Mouse (Mus musculus): Measurements from ENCODE around the gene Ipo9. TPM values are rescaled to one million over a fixed set of nuclear protein-coding genes. Genes with fewer than 3 reads are reported as not detected.
A peak's percentile ranks its signal among the peaks of the same experiment; 100 is the strongest.

The Ipo9 gene
- polyA plus RNA-seq, 1 experiment from 2014 or later, result 24.7 TPM

DNA sequence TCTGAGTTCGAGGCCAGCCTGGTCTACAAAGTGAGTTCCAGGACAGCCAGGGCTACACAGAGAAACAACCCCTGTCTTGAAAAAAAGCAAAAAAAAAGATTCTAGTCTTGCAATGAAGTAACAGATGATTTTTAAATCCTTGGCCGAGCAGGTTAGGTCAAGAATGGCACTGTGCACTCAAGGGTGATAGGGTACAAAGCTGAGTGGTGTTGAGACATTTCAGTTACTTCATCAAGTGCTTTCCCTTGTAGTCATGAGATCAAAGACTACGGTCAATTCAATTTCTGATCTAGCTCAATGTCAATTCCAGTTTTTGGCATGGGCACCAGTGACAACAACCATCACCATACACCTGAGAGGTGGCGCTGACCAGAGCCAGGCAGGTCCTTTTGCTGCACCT is 21.3 kb downstream of the Ipo9 start:
- Histone ChIP-seq H3K36me3 (ENCODE audit: control insufficient read depth, insufficient read depth, low read length) (peaks cover 16% of the 10 kb centered on the region), H3K27ac (replicated peaks) (no peak overlapping the region), H3K9ac (ENCODE audit: low read length) (no peak overlapping the region), H3K4me3 (ENCODE audit: low read depth, low read length) (no peak overlapping the region), H3K9me3 (ENCODE audit: control insufficient read depth, low read length) (no peaks in the 10 kb centered on the region), H3K4me1 (replicated peaks; ENCODE audit: control insufficient read depth, insufficient read depth) (no peaks in the 10 kb centered on the region), H3K27me3 (ENCODE audit: control insufficient read depth, insufficient read depth, low read length) (no peaks in the 10 kb centered on the region), H3K4me2 (replicated peaks; ENCODE audit: low read depth) (no peak overlapping the region)
- 97% methylated on average over 4 of the region's 4 CpGs for WGBS
- TF ChIP-seq CTCF (IDR thresholded peaks at IDR 0.05; ENCODE audit: low read depth) (no peak), EP300 (optimal IDR thresholded peaks at IDR 0.05) (no peak)
- no peak for ATAC-seq (ENCODE audit: low FRiP score, low TSS enrichment)
- DNase-seq (ENCODE audit: low spot score), result no peak

DNA sequence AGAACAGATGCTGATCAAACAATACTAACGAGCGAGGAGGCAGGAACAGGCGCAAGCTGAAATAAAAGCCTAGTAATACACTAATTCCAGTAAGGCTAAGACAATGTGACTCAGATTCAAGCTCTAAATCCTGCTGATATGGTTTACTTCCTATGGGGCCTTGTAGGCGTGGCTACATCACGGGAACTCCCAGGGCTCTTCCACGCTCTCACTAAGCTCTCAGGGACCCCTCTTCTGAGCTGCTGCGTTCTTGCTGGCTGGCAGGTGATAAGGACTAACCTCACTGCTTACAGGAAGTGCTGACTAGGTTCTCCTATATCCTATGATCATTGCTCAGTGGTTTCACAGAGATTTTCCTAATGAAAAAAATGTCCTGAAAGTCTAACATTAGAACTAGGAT is 24.9 kb downstream of the Ipo9 start:
- no peaks in the 10 kb centered on the region for H3K27me3 ChIP-seq (ENCODE audit: control insufficient read depth, insufficient read depth, low read length)
- H3K27ac ChIP-seq (replicated peaks), result no peak overlapping the region
- H3K4me2 ChIP-seq (replicated peaks; ENCODE audit: low read depth), result no peak overlapping the region
- H3K4me3 ChIP-seq (ENCODE audit: low read depth, low read length), result no peak overlapping the region
- no peaks in the 10 kb centered on the region for H3K4me1 ChIP-seq (replicated peaks; ENCODE audit: control insufficient read depth, insufficient read depth)
- ATAC-seq (ENCODE audit: low FRiP score, low TSS enrichment) (no peak), DNase-seq (ENCODE audit: low spot score) (no peak)
- WGBS, result 84% methylated on average over 7 of the region's 7 CpGs
- TF ChIP-seq EP300 (optimal IDR thresholded peaks at IDR 0.05) (no peak), CTCF (IDR thresholded peaks at IDR 0.05; ENCODE audit: low read depth) (no peak)
- no peak overlapping the region for H3K9ac ChIP-seq (ENCODE audit: low read length)
- peaks cover 22% of the 10 kb centered on the region for H3K36me3 ChIP-seq (ENCODE audit: control insufficient read depth, insufficient read depth, low read length)
- no peaks in the 10 kb centered on the region for H3K9me3 ChIP-seq (ENCODE audit: control insufficient read depth, low read length)

DNA sequence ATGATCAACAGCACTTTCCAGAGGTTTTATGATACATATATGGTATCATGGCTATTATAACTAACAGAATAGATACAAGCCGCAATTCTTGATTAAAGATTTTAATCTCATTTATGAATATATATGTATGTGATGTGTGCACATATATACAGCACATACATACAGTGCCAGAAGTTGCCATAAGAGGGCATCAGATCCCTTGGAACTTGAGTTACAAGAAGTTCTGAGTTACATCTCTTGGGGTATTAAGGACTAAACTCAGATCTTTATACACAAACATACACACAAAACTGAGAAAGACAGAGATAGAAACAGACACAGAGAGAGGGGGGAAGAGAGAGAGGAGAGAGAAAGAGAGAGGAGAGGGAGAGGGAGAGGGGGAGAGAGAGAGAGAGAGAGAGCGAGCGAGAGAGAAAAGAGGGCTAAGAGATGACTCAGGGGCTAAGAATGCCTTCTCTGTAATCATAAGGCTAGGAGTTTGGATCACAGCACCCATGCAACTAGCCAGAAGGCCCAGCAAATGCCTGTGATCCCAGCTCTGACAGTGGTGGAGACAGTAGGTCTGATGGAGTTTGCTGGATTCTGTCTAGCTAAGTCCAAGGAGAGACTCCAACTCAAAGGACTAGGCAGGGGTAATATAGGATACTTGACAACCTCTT is 28.7 kb downstream of the Ipo9 start:
- Histone ChIP-seq H3K4me1 (replicated peaks; ENCODE audit: control insufficient read depth, insufficient read depth) (no peaks in the 10 kb centered on the region), H3K36me3 (ENCODE audit: control insufficient read depth, insufficient read depth, low read length) (peaks cover 19% of the 10 kb centered on the region), H3K4me3 (ENCODE audit: low read depth, low read length) (no peak overlapping the region), H3K27me3 (ENCODE audit: control insufficient read depth, insufficient read depth, low read length) (no peaks in the 10 kb centered on the region), H3K4me2 (replicated peaks; ENCODE audit: low read depth) (no peak overlapping the region), H3K27ac (replicated peaks) (no peak overlapping the region), H3K9me3 (ENCODE audit: control insufficient read depth, low read length) (no peaks in the 10 kb centered on the region), H3K9ac (ENCODE audit: low read length) (no peak overlapping the region)
- TF ChIP-seq CTCF (IDR thresholded peaks at IDR 0.05; ENCODE audit: low read depth), result peak; percentile 55
- TF ChIP-seq EP300 (optimal IDR thresholded peaks at IDR 0.05), result no peak
- WGBS, result 82% methylated on average over 3 of the region's 3 CpGs
- DNase-seq (ENCODE audit: low spot score) (no peak), ATAC-seq (ENCODE audit: low FRiP score, low TSS enrichment) (no peak)

DNA sequence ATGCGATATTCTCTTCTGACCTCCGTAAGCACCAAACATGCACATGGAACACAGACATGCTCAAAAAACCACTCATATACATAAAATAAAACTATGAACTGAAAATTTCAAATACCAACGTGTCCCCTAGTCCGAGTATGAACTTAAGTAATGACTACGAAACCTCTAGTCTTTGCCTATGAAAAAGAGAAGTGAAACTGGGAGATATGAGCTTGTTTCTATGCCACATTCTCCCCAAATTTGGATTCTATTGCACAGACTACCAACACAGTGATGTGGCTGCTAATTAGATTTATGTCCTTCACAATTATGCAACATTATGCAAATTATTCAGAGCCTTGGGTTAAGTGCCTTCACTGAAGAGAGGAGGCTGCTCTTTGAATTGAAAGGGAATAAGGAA is 30.8 kb downstream of the Ipo9 start:
- Histone ChIP-seq H3K4me2 (replicated peaks; ENCODE audit: low read depth) (no peak overlapping the region), H3K9me3 (ENCODE audit: control insufficient read depth, low read length) (no peaks in the 10 kb centered on the region), H3K4me3 (ENCODE audit: low read depth, low read length) (no peak overlapping the region), H3K27ac (replicated peaks) (0 out of 2 replicates have a peak overlapping the region, but pooled peaks have one; percentile 30), H3K9ac (ENCODE audit: low read length) (no peak overlapping the region), H3K4me1 (replicated peaks; ENCODE audit: control insufficient read depth, insufficient read depth) (no peaks in the 10 kb centered on the region), H3K27me3 (ENCODE audit: control insufficient read depth, insufficient read depth, low read length) (no peaks in the 10 kb centered on the region), H3K36me3 (ENCODE audit: control insufficient read depth, insufficient read depth, low read length) (peaks cover 15% of the 10 kb centered on the region)
- WGBS, result 92% methylated on average over 5 of the region's 5 CpGs
- TF ChIP-seq EP300 (optimal IDR thresholded peaks at IDR 0.05) (no peak), CTCF (IDR thresholded peaks at IDR 0.05; ENCODE audit: low read depth) (no peak)
- ATAC-seq (ENCODE audit: low FRiP score, low TSS enrichment) (no peak), DNase-seq (ENCODE audit: low spot score) (no peak)

DNA sequence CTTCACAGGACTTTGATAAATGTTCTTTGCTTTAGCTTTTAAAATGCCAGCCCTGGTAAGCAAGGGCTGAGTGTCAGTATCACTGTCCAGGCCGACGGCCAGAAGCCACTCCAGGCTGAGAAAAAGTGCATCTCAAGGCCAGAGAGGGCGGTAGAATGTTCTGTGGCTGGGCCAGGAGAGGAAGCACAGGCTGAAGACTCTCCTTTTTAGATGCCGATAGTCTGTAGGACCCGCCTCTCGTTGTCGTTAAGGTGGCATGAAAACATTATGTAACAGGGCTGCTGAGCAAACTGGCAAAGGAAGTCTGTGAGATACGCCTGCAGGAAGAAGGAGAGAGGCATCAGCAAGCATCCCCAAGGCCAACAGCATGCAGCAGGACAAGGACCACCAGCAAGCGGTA is 45.1 kb downstream of the Ipo9 start:
- 81% methylated on average over 9 of the region's 9 CpGs for WGBS
- no peak overlapping the region for H3K27ac ChIP-seq (replicated peaks)
- H3K27me3 ChIP-seq (ENCODE audit: control insufficient read depth, insufficient read depth, low read length), result no peaks in the 10 kb centered on the region
- H3K4me3 ChIP-seq (ENCODE audit: low read depth, low read length), result no peak overlapping the region
- no peak overlapping the region for H3K9ac ChIP-seq (ENCODE audit: low read length)
- no peak for DNase-seq (ENCODE audit: low spot score)
- H3K4me1 ChIP-seq (replicated peaks; ENCODE audit: control insufficient read depth, insufficient read depth), result no peaks in the 10 kb centered on the region
- no peak overlapping the region for H3K4me2 ChIP-seq (replicated peaks; ENCODE audit: low read depth)
- TF ChIP-seq EP300 (optimal IDR thresholded peaks at IDR 0.05) (no peak), CTCF (IDR thresholded peaks at IDR 0.05; ENCODE audit: low read depth) (no peak)
- ATAC-seq (ENCODE audit: low FRiP score, low TSS enrichment), result no peak
- H3K36me3 ChIP-seq (ENCODE audit: control insufficient read depth, insufficient read depth, low read length), result peaks cover 25% of the 10 kb centered on the region
- no peaks in the 10 kb centered on the region for H3K9me3 ChIP-seq (ENCODE audit: control insufficient read depth, low read length)

DNA sequence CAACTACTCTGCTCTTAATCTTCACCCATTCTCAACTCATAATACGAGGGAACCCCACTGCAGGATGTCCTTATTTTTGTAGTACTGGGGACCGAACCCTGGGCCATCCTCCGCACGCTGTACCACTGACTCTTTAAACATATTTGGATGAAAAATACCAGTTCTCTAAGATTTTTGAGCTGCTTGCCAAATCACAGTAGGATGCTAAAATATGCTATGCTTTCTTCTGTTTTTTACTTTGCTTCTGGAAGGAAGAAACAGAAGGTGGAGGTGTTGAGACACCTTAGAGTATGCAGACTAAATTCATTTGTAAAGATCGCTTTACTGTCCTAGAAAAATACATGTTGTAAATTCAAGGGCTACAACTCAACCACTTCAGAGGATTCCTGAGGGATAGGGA is 46.1 kb downstream of the Ipo9 start:
- H3K4me1 ChIP-seq (replicated peaks; ENCODE audit: control insufficient read depth, insufficient read depth), result no peaks in the 10 kb centered on the region
- H3K9me3 ChIP-seq (ENCODE audit: control insufficient read depth, low read length), result no peaks in the 10 kb centered on the region
- no peaks in the 10 kb centered on the region for H3K27me3 ChIP-seq (ENCODE audit: control insufficient read depth, insufficient read depth, low read length)
- no peak overlapping the region for H3K4me2 ChIP-seq (replicated peaks; ENCODE audit: low read depth)
- TF ChIP-seq CTCF (IDR thresholded peaks at IDR 0.05; ENCODE audit: low read depth) (no peak), EP300 (optimal IDR thresholded peaks at IDR 0.05) (no peak)
- 91% methylated on average over 5 of the region's 5 CpGs for WGBS
- peaks cover 21% of the 10 kb centered on the region for H3K36me3 ChIP-seq (ENCODE audit: control insufficient read depth, insufficient read depth, low read length)
- ATAC-seq (ENCODE audit: low FRiP score, low TSS enrichment) (no peak), DNase-seq (ENCODE audit: low spot score) (no peak)
- no peak overlapping the region for H3K4me3 ChIP-seq (ENCODE audit: low read depth, low read length)
- H3K27ac ChIP-seq (replicated peaks), result no peak overlapping the region
- no peak overlapping the region for H3K9ac ChIP-seq (ENCODE audit: low read length)

Measured in stomach, postnatal 0 days (tissue).